Mouse (Mus musculus) liver, embryonic 14.5 days (tissue): ENCODE data around the gene Cop1. TPM values are rescaled to one million over a fixed set of nuclear protein-coding genes. Genes with fewer than 3 reads are reported as not detected.
A peak's percentile ranks its signal among the peaks of the same experiment; 100 is the strongest.
"Not testable (repeated sequence)": the region's sequence is repeated elsewhere in the genome, so short reads cannot be mapped to it uniquely, and the experiment has no call there.

Source experiments
- ATAC-seq: fragments of 200-750 bp; cut with Nextera tagmentation; 2 replicates; pipeline ENCODE4 v1.8.0; 2017; ENCODE audit warnings: moderate number of reproducible peaks, mild to moderate bottlenecking, moderate library complexity; ENCODE audit not compliant: insufficient read depth
- DNase-seq, 3 experiments: peaks; one replicate each; pipeline ENCODE4 v3.0.0-alpha.2; 2012 to 2013; ENCODE audit warnings: low read depth in 3 of 3, low spot score in 3 of 3
- H3K27ac ChIP-seq: fragments of 300-500 bp; sonication (generic); 2 replicates; pipeline ENCODE4 v1.5.1; 2014; ENCODE audit warnings: moderate library complexity, mild to moderate bottlenecking, control low read depth, inconsistent platforms
- H3K27me3 ChIP-seq: fragments of 300-500 bp; sonication (generic); 2 replicates; pipeline ENCODE4 v1.6.1; 2014; ENCODE audit warnings: mild to moderate bottlenecking, low read length, moderate library complexity; ENCODE audit not compliant: control insufficient read depth, insufficient read depth
- H3K36me3 ChIP-seq: fragments of 300-500 bp; sonication (generic); replicated peaks from 2 replicates; pipeline ENCODE4 v1.6.1; 2014; ENCODE audit warnings: low read depth; ENCODE audit not compliant: control insufficient read depth, insufficient read depth
- H3K4me1 ChIP-seq, 2 experiments: fragments of 200-500 bp in 1 of 2; fragments of 300-500 bp in 1 of 2; sonication (generic) in 1 of 2; replicated peaks; 2 replicates each; pipeline ENCODE4 v1.6.1; 2012 to 2014; ENCODE audit warnings: antibody characterized with exemption in 1 of 2, inconsistent platforms in 1 of 2, low read length in 1 of 2; ENCODE audit not compliant: control insufficient read depth in 2 of 2, insufficient read depth in 2 of 2
- H3K4me2 ChIP-seq: fragments of 300-500 bp; sonication (generic); 2 replicates; pipeline ENCODE4 v1.6.1; 2014; ENCODE audit warnings: low read depth, mild to moderate bottlenecking, control low read depth, moderate library complexity
- H3K4me3 ChIP-seq, 2 experiments: fragments of 200-500 bp in 1 of 2; fragments of 300-500 bp in 1 of 2; sonication (generic) in 1 of 2; 2 replicates each; pipeline ENCODE4 v1.5.1; 2012 to 2014; ENCODE audit warnings: low read depth in 2 of 2, low read length in 2 of 2, mild to moderate bottlenecking in 2 of 2, control low read depth in 1 of 2, inconsistent platforms in 1 of 2, moderate library complexity in 1 of 2; ENCODE audit not compliant: insufficient read depth in 1 of 2
- H3K9ac ChIP-seq: fragments of 300-500 bp; sonication (generic); replicated peaks from 2 replicates; pipeline ENCODE4 v1.6.1; 2014; ENCODE audit warnings: mild to moderate bottlenecking, control low read depth, moderate library complexity
- H3K9me3 ChIP-seq: fragments of 300-500 bp; sonication (generic); 2 replicates; pipeline ENCODE4 v1.6.1; 2016; ENCODE audit warnings: low read length, mixed read lengths; ENCODE audit not compliant: control insufficient read depth
- CTCF ChIP-seq: IDR thresholded peaks from 2 replicates; pipeline ENCODE4 v1.5.1; 2016; ENCODE audit warnings: antibody characterized with exemption, low read depth, control low read depth
- EP300 ChIP-seq: IDR thresholded peaks from 2 replicates; pipeline ENCODE4 v1.6.1; 2016; ENCODE audit warnings: antibody characterized with exemption, low read depth
- WGBS: fragments of 180-500 bp; shearing (Covaris S2); extraction: QIAGEN DNeasy Blood & Tissue Kit; methylation state at CpG from one replicate; pipeline ENCODE4 v1.1.7; 2014; ENCODE audit not compliant: insufficient replicate concordance; 5-methylcytosine and 5-hydroxymethylcytosine counted together
- polyA plus RNA-seq, 2 experiments: library from polyadenylated mRNA; depleted of rRNA in 1 of 2; stranded (reverse) in 1 of 2; unstranded in 1 of 2; fragments of >200 nt; fragmentation: Nextera tagmentation in 1 of 2; extraction: Ambion mirVana in 1 of 2; gene quantifications; 2 replicates each; pipeline versions ENCODE4 v1.2.1 to v1.2.3; 2012 to 2014

Gene Cop1
- polyA plus RNA-seq, 2 experiments = 37.4 to 54.3 TPM

DNA sequence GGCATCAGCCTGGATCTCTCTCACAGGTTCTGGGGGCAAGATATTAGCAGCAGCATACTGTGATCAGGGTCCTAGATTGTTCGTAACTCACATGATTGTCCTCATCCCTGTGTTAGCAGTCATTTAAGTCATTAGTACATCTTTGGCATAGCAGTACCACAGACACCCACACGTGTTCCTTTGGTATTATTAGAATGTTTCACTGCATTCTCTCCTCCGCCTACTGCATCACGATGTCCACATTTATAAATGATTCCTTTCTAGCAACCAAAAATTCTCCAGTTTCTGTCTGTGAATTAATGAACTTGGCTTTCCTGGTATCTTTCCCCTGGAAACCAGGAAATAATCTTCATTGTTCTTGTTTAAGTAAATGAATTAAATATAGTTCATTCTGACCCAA is 20.4 kb upstream of the Cop1 start:
- Histone ChIP-seq H3K4me3 (no peak overlapping the region), H3K27me3 (no peaks in the 10 kb centered on the region), H3K9me3 (no peaks in the 10 kb centered on the region), H3K9ac (no peak overlapping the region), H3K4me2 (no peak overlapping the region), H3K4me1 (no peaks in the 10 kb centered on the region), H3K36me3 (no peaks in the 10 kb centered on the region), H3K27ac (no peak overlapping the region)
- no peak for DNase-seq
- 63% methylated on average over 4 of the region's 4 CpGs for WGBS
- no peak for ATAC-seq
- TF ChIP-seq EP300 = no peak
- TF ChIP-seq CTCF = no peak

GRCm38 (mm10) chr1:159217437-159217836 is 14.7 kb upstream of the Cop1 start:
- Histone ChIP-seq H3K4me1 (no peaks in the 10 kb centered on the region), H3K36me3 (no peaks in the 10 kb centered on the region), H3K4me3 (no peak overlapping the region), H3K9ac (no peak overlapping the region), H3K4me2 (no peak overlapping the region), H3K27ac (no peak overlapping the region), H3K9me3 (no peaks in the 10 kb centered on the region), H3K27me3 (no peaks in the 10 kb centered on the region)
- 68% methylated on average over 4 of the region's 4 CpGs for WGBS
- TF ChIP-seq CTCF = no peak
- no peak for TF ChIP-seq EP300
- no peak for DNase-seq
- ATAC-seq = no peak

GRCm38 (mm10) chr1:159222046-159222445 is 10.1 kb upstream of the Cop1 start:
- H3K27me3 ChIP-seq = no peaks in the 10 kb centered on the region
- DNase-seq (no peak), ATAC-seq (no peak)
- no peak overlapping the region for H3K4me2 ChIP-seq
- 64% methylated on average over 2 of the region's 2 CpGs for WGBS
- H3K9me3 ChIP-seq = no peaks in the 10 kb centered on the region
- TF ChIP-seq CTCF (no peak), EP300 (no peak)
- no peak overlapping the region for H3K27ac ChIP-seq
- H3K4me3 ChIP-seq = no peak overlapping the region
- H3K4me1 ChIP-seq = peaks cover 7 to 9% of the 10 kb centered on the region in 2 experiments
- no peak overlapping the region for H3K9ac ChIP-seq
- no peaks in the 10 kb centered on the region for H3K36me3 ChIP-seq

- Histone ChIP-seq H3K36me3 (no peaks in the 10 kb centered on the region), H3K4me3 (no peak overlapping the region), H3K9ac (0 out of 2 replicates have a peak overlapping the region, but pooled peaks have one; percentile 13), H3K4me1 (peaks cover 7 to 9% of the 10 kb centered on the region in 2 experiments), H3K4me2 (peak overlapping the region; percentile 28), H3K9me3 (no peaks in the 10 kb centered on the region), H3K27me3 (no peaks in the 10 kb centered on the region), H3K27ac (peak overlapping the region; percentile 2)
- ATAC-seq = peak; percentile 86
- TF ChIP-seq CTCF (no peak), EP300 (peak; percentile 69)
- DNase-seq = peak in 1 of 3 experiments; percentile 41
- 19% methylated on average over 8 of the region's 8 CpGs for WGBS
Observed at GRCm38 (mm10) chr1:159225064-159225824, 6.9 kb upstream of the Cop1 start.

- Histone ChIP-seq H3K4me1 (peaks cover 25 to 40% of the 10 kb centered on the region in 2 experiments), H3K4me3 (peak overlapping the region; percentile 65 to 97), H3K4me2 (peak overlapping the region; percentile 86), H3K9ac (peak overlapping the region; percentile 78), H3K27ac (peak overlapping the region; percentile 46)
- ATAC-seq = peak; percentile 72
- WGBS = under 1% methylated on average over 28 of the region's 47 CpGs
- not testable (repeated sequence) for H3K9me3 ChIP-seq, H3K27me3 ChIP-seq, H3K36me3 ChIP-seq, DNase-seq
- TF ChIP-seq CTCF = 0 out of 2 replicates have a peak, but pooled peaks have one; percentile 14
Observed at GRCm38 (mm10) chr1:159232572-159233261, 597 bp downstream of the Cop1 start.
